Mouse (Mus musculus) intestine, embryonic 16.5 days (tissue): ENCODE data around the gene Itpr3. TPM values are rescaled to one million over a fixed set of nuclear protein-coding genes. Genes with fewer than 3 reads are reported as not detected.

Source experiments
- ATAC-seq: fragments of 200-750 bp; cut with Nextera tagmentation; 2 replicates; pipeline ENCODE4 v1.8.0; 2017; ENCODE audit warnings: moderate TSS enrichment, moderate library complexity
- H3K27ac ChIP-seq: fragments of 300-500 bp; sonication (generic); 2 replicates; pipeline ENCODE4 v1.5.1; 2014; ENCODE audit warnings: mild to moderate bottlenecking, low read length
- H3K27me3 ChIP-seq: fragments of 300-500 bp; sonication (generic); replicated peaks from 2 replicates; pipeline ENCODE4 v1.6.1; 2014; ENCODE audit warnings: low read length, control low read depth, mixed read lengths; ENCODE audit not compliant: control insufficient read depth, insufficient read depth
- H3K36me3 ChIP-seq: fragments of 300-500 bp; sonication (generic); 2 replicates; pipeline ENCODE4 v1.6.1; 2014; ENCODE audit warnings: low read length, control low read depth; ENCODE audit not compliant: control insufficient read depth, insufficient read depth
- H3K4me1 ChIP-seq: fragments of 300-500 bp; sonication (generic); 2 replicates; pipeline ENCODE4 v1.6.1; 2014; ENCODE audit warnings: low read length, control low read depth, mixed read lengths; ENCODE audit not compliant: control insufficient read depth, insufficient read depth
- H3K4me2 ChIP-seq: fragments of 300-500 bp; sonication (generic); 2 replicates; pipeline ENCODE4 v1.6.1; 2014; ENCODE audit warnings: low read depth, low read length, control low read depth
- H3K4me3 ChIP-seq: fragments of 300-500 bp; sonication (generic); 2 replicates; pipeline ENCODE4 v1.5.1; 2014; ENCODE audit warnings: mild to moderate bottlenecking, low read length
- H3K9ac ChIP-seq: fragments of 300-500 bp; sonication (generic); 2 replicates; pipeline ENCODE4 v1.6.1; 2014; ENCODE audit warnings: low read depth, low read length
- H3K9me3 ChIP-seq: fragments of 300-500 bp; sonication (generic); 2 replicates; pipeline ENCODE4 v1.6.1; 2016; ENCODE audit warnings: low read length, control low read depth; ENCODE audit not compliant: control insufficient read depth
- WGBS: fragments of 180-500 bp; shearing (Covaris S2); extraction: QIAGEN DNeasy Blood & Tissue Kit; methylation state at CpG from one replicate; pipeline ENCODE4 v1.1.7; 2014; 5-methylcytosine and 5-hydroxymethylcytosine counted together
- polyA plus RNA-seq: library from polyadenylated mRNA; unstranded; fragments of >200 nt; fragmentation: Nextera tagmentation; extraction: Ambion mirVana; gene quantifications from 2 replicates; pipeline ENCODE4 v1.2.1, GENCODE M21; 2015

The Itpr3 gene
- polyA plus RNA-seq, 1 experiment from 2014 or later: 12.1 TPM

DNA sequence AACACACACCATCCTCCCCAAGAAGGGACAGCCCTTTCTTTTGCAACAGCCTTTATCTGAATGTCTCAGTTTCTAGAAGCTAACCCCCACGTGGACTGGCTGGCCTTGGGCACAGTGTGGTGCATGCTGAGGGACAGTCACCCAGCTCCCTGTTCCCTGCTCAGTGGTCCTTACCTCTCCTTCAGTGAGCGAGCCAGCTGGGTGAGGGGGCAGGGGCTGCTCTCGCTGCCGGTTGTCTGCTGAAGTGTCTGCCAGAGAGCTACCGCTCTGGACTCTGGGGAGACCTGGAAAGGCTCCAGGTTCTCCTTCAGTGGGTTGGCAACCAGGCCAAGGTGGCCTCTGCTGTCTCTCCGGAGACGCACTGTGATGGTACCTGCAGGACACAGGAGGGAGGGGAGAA is 93.8 kb downstream of the Itpr3 start:
- WGBS: 59% methylated on average over 7 of the region's 7 CpGs
- no peak overlapping the region for H3K9ac ChIP-seq
- no peak overlapping the region for H3K4me3 ChIP-seq
- H3K4me2 ChIP-seq: no peak overlapping the region
- H3K9me3 ChIP-seq: no peaks in the 10 kb centered on the region
- no peak overlapping the region for H3K27ac ChIP-seq
- no peak for ATAC-seq
- H3K4me1 ChIP-seq: peaks cover 6% of the 10 kb centered on the region
- H3K36me3 ChIP-seq: no peaks in the 10 kb centered on the region
- H3K27me3 ChIP-seq: peaks cover 3% of the 10 kb centered on the region; the same call in 1 of the 2 replicates

DNA sequence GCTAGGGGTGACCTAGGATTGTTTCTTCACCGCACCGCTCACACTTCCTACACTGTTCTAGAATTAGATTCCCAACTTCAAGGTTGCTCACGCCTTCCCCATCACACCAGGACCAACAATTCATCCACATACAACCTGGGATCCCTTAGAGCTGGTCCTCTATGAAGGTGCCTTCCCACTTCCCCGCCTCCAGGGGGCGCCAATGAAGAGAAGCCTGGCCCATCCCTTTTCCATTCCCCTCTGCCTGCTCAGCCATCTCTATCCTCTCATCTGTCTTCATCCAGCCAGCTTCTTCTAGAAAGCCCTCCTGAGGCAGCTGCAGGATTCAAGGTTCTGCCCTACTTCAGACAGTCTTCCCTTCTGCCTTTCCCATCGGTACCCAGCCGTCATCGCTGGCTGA is 94.3 kb downstream of the Itpr3 start:
- Histone ChIP-seq H3K4me3 (no peak overlapping the region), H3K4me2 (no peak overlapping the region), H3K4me1 (peaks cover 5% of the 10 kb centered on the region), H3K36me3 (no peaks in the 10 kb centered on the region), H3K27ac (no peak overlapping the region), H3K9ac (no peak overlapping the region), H3K9me3 (no peaks in the 10 kb centered on the region), H3K27me3 (peaks cover 3% of the 10 kb centered on the region; the same call in 1 of the 2 replicates)
- 69% methylated on average over 8 of the region's 8 CpGs for WGBS
- no peak for ATAC-seq

GRCm38 (mm10) chr17:27152976-27153723 is 96.0 kb downstream of the Itpr3 start:
- H3K9ac ChIP-seq: no peak overlapping the region
- peak; percentile 55 for ATAC-seq
- WGBS: 42% methylated on average over 8 of the region's 8 CpGs

GRCm38 (mm10) chr17:27153773-27154193 is 96.7 kb downstream of the Itpr3 start:
- Histone ChIP-seq H3K4me3 (no peak overlapping the region), H3K9ac (no peak overlapping the region), H3K27me3 (no peaks in the 10 kb centered on the region), H3K9me3 (no peaks in the 10 kb centered on the region), H3K27ac (no peak overlapping the region; the same call in 1 of the 2 replicates), H3K4me1 (peaks cover 3% of the 10 kb centered on the region; the same call in 1 of the 2 replicates), H3K4me2 (no peak overlapping the region), H3K36me3 (no peaks in the 10 kb centered on the region)
- no peak for ATAC-seq
- WGBS: 52% methylated on average over 9 of the region's 9 CpGs

More at GRCm38 (mm10) chr17:27152976-27153723, 96.0 kb downstream of the Itpr3 start:
- H3K36me3 ChIP-seq: no peaks in the 10 kb centered on the region
- no peaks in the 10 kb centered on the region for H3K9me3 ChIP-seq
- H3K27me3 ChIP-seq: no peaks in the 10 kb centered on the region
- no peak overlapping the region for H3K27ac ChIP-seq
- H3K4me1 ChIP-seq: peaks cover 3% of the 10 kb centered on the region; the same call in 1 of the 2 replicates
- H3K4me2 ChIP-seq: no peak overlapping the region
- H3K4me3 ChIP-seq: no peak overlapping the region

GRCm38 (mm10) chr17:27154256-27154655 is 97.2 kb downstream of the Itpr3 start:
- no peak overlapping the region for H3K27ac ChIP-seq
- no peak overlapping the region for H3K9ac ChIP-seq

GRCm38 (mm10) chr17:27154881-27155280 is 97.8 kb downstream of the Itpr3 start:
- no peak for ATAC-seq
- no peak overlapping the region for H3K27ac ChIP-seq
- H3K9me3 ChIP-seq: no peaks in the 10 kb centered on the region
- H3K4me3 ChIP-seq: no peak overlapping the region
- WGBS: 63% methylated on average over 6 of the region's 6 CpGs
- H3K36me3 ChIP-seq: no peaks in the 10 kb centered on the region
- no peak overlapping the region for H3K9ac ChIP-seq
- H3K4me1 ChIP-seq: peaks cover 3% of the 10 kb centered on the region; the same call in 1 of the 2 replicates
- H3K27me3 ChIP-seq: no peaks in the 10 kb centered on the region
- no peak overlapping the region for H3K4me2 ChIP-seq

More at GRCm38 (mm10) chr17:27154256-27154655, 97.2 kb downstream of the Itpr3 start:
- Histone ChIP-seq H3K36me3 (no peaks in the 10 kb centered on the region), H3K27me3 (no peaks in the 10 kb centered on the region), H3K4me3 (no peak overlapping the region), H3K9me3 (no peaks in the 10 kb centered on the region), H3K4me1 (peaks cover 3% of the 10 kb centered on the region; the same call in 1 of the 2 replicates), H3K4me2 (no peak overlapping the region)
- WGBS: 83% methylated on average over 14 of the region's 14 CpGs
- ATAC-seq: no peak

DNA sequence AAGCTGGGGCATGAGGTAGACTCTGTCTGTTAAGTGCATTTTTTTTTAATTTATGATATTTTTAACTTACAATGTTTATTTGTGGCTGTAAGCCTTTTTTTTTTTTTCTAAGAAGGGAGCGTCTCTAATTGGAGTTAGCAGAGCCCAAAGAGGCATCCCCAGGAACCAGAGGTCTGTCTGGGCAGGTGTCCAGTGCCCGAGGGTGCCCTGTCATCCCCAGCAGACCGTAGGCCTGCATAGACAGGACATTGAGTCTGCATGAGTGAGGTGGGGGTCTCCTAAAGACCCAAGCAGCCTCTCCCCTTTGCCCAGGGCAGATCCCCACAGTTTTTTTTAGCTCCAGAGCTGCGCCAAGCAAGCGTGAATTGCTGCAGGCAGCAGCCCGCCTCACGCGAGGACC is 98.6 kb downstream of the Itpr3 start:
- no peak for ATAC-seq
- 67% methylated on average over 8 of the region's 8 CpGs for WGBS
- no peak overlapping the region for H3K4me3 ChIP-seq
- no peaks in the 10 kb centered on the region for H3K9me3 ChIP-seq
- H3K27me3 ChIP-seq: no peaks in the 10 kb centered on the region
- no peaks in the 10 kb centered on the region for H3K36me3 ChIP-seq
- no peak overlapping the region for H3K9ac ChIP-seq
- H3K27ac ChIP-seq: no peak overlapping the region
- no peak overlapping the region for H3K4me2 ChIP-seq
- H3K4me1 ChIP-seq: peaks cover 3% of the 10 kb centered on the region; the same call in 1 of the 2 replicates

GRCm38 (mm10) chr17:27158439-27158838 is 101.3 kb downstream of the Itpr3 start:
- Histone ChIP-seq H3K27ac (no peak overlapping the region), H3K9me3 (no peaks in the 10 kb centered on the region), H3K4me2 (no peak overlapping the region), H3K9ac (no peak overlapping the region), H3K4me1 (peaks cover 3% of the 10 kb centered on the region; the same call in 1 of the 2 replicates), H3K4me3 (no peak overlapping the region), H3K27me3 (no peaks in the 10 kb centered on the region), H3K36me3 (no peaks in the 10 kb centered on the region)
- whole genome bisulfite sequencing: 81% methylated on average over 6 of the region's 6 CpGs
- ATAC-seq: no peak

GRCm38 (mm10) chr17:27159169-27159568 is 102.1 kb downstream of the Itpr3 start:
- H3K27ac ChIP-seq: no peak overlapping the region
- ATAC-seq: no peak
- no peaks in the 10 kb centered on the region for H3K36me3 ChIP-seq
- no peak overlapping the region for H3K9ac ChIP-seq
- H3K4me2 ChIP-seq: no peak overlapping the region
- no peaks in the 10 kb centered on the region for H3K9me3 ChIP-seq
- no peaks in the 10 kb centered on the region for H3K4me1 ChIP-seq
- 68% methylated on average over 7 of the region's 7 CpGs for WGBS
- H3K4me3 ChIP-seq: no peak overlapping the region
- no peaks in the 10 kb centered on the region; the same call in 1 of the 2 replicates for H3K27me3 ChIP-seq
